Mouse (Mus musculus) heart, postnatal 25 days (tissue): ENCODE measurements around the gene Ubqln1. TPM values are rescaled to one million over a fixed set of nuclear protein-coding genes. Genes with fewer than 3 reads are reported as not detected.
"Not testable (repeated sequence)": the region's sequence is repeated elsewhere in the genome, so short reads cannot be mapped to it uniquely, and the experiment has no call there.

Source experiments
- DNase-seq: peaks from one replicate; pipeline ENCODE4 v3.0.0; 2022; ENCODE audit warnings: low spot score
- intact Hi-C: fragments of 180-260 bp; cut with DNase I; formaldehyde crosslinking; loops from one replicate; pipeline ENCODE4 v1.15.1; 2025
- total RNA-seq, 2 experiments: library from RNA; stranded (reverse); gene quantifications; 2 replicates each; pipeline ENCODE4 v1.2.3; 2021

The Ubqln1 gene
- total RNA-seq, 2 experiments from 2014 or later = 48.2 to 50.2 TPM

DNA sequence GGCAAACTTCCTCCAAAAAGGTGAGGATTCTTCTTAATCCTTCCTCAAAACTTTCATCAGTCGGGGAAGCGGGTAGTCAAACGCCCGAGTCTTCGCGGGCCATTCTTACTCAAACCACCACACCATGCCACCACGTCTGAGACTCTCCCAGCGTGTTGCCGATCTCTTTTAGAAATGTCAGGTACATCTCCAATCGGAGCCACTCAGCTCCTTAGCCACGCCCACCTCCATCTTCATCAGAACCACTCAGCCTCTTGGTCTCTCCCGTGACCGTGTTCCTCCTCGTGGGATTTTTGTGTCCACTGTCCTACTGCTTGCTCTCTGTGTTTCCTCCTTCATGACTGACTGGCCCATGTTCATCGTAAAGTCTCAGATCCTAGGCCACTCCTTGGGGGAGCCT lies 54.7 kb downstream of the Ubqln1 start:
- intact Hi-C loops = no loop called here
- DNase-seq = no peak

DNA sequence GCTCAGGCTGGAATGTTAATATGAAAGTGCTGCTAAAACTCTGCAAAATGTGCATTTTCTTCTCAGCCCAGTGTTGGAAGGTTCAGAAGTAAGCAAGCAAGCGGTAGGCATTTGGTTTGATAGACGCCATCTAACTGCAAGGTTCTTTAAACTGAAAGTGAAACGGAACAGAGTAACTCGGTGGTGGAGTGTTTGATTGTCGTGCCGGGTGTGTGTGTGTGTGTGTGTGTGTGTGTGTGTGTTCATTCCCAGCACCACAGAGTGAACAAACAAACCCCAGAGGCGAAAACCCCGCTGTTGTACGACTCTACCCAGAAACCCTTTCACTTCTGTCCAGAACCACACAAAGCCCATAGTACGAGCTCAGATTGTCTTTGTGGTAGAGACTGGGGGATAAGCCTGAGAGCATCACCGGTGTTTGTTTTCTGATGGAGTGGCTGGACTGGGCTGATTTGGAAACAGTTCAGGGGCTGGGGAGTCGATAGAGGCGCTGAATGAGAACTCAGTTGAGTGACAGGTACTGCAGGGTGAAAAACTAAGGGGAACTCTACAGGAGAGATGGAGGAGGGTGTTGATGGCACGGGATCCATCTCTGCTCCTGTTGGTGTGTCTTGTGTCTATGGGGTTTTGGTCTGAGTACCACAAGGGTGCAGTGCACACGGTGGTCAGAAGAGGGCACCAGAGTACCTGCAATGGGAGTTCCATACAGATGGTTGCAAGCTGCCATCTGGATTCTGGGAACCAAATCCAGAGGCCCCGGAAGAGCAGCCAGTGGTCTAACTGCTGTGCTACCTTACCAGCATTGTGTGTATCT lies 57.1 kb downstream of the Ubqln1 start:
- DNase-seq = peak; percentile 60
- intact Hi-C loops = loop anchor here (2.0 to 5.0 kb wide), 4 partner anchors 59 to 429 kb away; partner anchors contain the start of gene Ubqln1

- intact Hi-C loops = loop anchor here (2.0 to 5.0 kb wide), 4 partner anchors 60 to 430 kb away; partner anchors contain the start of gene Ubqln1
- peak; percentile 84 for DNase-seq
These were observed 57.9 kb downstream of the Ubqln1 start, which contains the start of gene Idnk for GRCm38 (mm10) chr13:58157447-58158098. Idnk (plus strand) TSS chr13:58157649.

DNA sequence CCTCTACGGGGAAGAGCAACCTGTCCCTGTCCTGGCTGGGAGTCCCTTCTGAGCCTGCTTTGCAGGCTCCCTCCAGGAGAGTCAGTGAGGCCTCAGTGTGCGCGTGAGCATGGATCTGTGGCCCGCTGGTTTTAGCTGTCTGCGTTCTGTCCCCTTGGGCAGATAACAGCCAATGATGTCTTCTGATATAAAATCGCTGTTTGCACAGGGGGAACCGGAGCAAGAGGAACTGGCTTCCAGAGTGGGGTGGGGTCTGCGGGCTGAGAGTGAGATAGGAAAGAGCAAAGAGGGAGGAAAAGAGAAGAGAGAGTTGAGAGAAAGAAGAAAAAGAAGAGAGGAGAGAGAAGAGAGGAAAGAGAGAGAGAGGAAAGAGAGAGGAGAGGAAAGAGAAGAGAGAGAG lies 58.4 kb downstream of the Ubqln1 start:
- intact Hi-C loops = loop anchor here (5.0 kb wide), 2 partner anchors 60 to 430 kb away; partner anchors contain the start of gene Ubqln1

GRCm38 (mm10) chr13:58156031-58156430 lies 59.4 kb downstream of the Ubqln1 start:
- intact Hi-C loops = loop anchor here (5.0 kb wide), 2 partner anchors 61 to 431 kb away; partner anchors contain the start of gene Ubqln1

More for the DNA sequence above, 58.4 kb downstream of the Ubqln1 start:
- DNase-seq = no peak

GRCm38 (mm10) chr13:58150442-58150841 lies 65.0 kb downstream of the Ubqln1 start:
- intact Hi-C loops = no loop called here
- DNase-seq = no peak

More at GRCm38 (mm10) chr13:58156031-58156430, 59.4 kb downstream of the Ubqln1 start:
- no peak for DNase-seq

GRCm38 (mm10) chr13:58149629-58150028 lies 65.8 kb downstream of the Ubqln1 start:
- intact Hi-C loops = no loop called here
- no peak for DNase-seq

DNA sequence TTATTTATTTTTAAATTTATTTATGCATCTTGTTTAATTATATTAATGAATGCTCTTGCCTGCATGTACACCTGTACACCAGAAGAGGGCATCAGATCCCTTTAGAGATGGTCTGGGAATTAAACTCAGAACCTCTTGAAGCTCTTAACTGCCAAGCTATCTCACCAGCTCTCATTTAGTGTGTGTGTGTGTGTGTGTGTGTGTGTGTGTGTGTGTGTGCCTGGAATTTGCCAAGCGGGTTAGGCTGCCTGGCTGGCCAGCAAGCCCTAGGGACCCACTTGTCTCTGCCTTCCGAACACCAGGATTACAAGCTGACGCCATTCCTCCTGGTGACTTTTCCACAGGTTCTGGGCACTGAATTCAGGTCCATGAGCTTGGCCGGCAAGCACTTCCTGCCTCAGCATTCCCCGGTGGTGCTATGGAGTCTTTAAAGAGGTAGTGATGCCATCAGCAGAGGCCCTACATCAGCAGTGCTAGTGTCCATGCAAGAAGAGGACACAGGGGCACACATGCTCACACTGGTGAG lies 66.4 kb downstream of the Ubqln1 start:
- intact Hi-C loops = no loop called here

GRCm38 (mm10) chr13:58148256-58148831 lies 67.1 kb downstream of the Ubqln1 start:
- peak; percentile 10 for DNase-seq
- intact Hi-C loops = no loop called here

More for the DNA sequence above, 66.4 kb downstream of the Ubqln1 start:
- DNase-seq = no peak

DNA sequence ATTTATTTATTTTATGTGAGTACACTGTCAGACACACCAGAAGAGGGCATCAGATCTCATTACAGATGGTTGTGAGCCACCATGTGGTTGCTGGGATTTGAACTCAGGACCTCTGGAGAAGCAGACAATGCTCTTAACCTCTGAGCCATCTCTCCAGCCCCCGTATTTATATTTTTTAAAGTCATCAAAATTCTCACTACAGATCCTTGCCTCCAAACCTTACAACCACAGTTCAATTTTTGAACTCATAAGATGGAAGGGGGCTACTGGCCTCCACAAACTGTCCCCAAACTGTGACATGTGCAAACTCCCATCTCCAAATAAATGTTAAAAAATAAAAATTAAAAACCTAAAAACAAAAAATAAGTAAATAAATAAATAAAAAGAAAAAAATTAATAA lies 67.7 kb downstream of the Ubqln1 start:
- intact Hi-C loops = no loop called here
- no peak for DNase-seq

- intact Hi-C loops, DNase-seq: not testable (repeated sequence)
These were observed 68.8 kb downstream of the Ubqln1 start for GRCm38 (mm10) chr13:58146603-58147002.

GRCm38 (mm10) chr13:58131692-58132091 lies 83.8 kb downstream of the Ubqln1 start:
- intact Hi-C loops = no loop called here

DNA sequence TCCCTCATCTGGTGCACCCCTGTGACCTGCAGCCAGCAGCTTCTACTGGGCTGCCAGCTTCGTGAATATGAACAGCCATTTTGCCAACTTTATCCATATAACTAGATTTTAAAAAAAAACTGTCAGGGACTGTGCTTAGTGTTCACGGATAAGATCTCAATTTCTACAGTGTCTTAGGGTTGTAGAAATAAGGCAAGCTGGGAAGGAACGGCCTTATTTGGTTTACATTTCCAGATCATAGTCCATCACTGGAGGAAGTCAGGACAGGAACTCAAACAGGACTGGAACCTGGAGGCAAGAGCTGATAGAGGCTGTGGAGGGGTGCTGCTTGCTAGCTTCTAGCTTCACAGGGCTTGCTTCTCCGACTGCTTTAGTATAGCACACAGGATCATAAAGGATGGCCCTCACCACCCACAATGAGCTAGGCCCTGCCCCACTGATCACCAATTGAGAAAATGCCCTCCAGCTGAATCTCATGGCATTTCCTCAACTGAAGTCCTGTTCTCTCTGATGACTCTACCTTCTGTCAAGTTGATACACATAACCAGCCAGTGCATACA lies 85.7 kb downstream of the Ubqln1 start:
- no peak for DNase-seq
- intact Hi-C loops = loop anchor here (5.0 to 10.0 kb wide), 2 partner anchors 88 to 255 kb away; partner anchors contain the start of genes 2210016F16Rik and Ubqln1

More at GRCm38 (mm10) chr13:58131692-58132091, 83.8 kb downstream of the Ubqln1 start:
- no peak for DNase-seq

DNA sequence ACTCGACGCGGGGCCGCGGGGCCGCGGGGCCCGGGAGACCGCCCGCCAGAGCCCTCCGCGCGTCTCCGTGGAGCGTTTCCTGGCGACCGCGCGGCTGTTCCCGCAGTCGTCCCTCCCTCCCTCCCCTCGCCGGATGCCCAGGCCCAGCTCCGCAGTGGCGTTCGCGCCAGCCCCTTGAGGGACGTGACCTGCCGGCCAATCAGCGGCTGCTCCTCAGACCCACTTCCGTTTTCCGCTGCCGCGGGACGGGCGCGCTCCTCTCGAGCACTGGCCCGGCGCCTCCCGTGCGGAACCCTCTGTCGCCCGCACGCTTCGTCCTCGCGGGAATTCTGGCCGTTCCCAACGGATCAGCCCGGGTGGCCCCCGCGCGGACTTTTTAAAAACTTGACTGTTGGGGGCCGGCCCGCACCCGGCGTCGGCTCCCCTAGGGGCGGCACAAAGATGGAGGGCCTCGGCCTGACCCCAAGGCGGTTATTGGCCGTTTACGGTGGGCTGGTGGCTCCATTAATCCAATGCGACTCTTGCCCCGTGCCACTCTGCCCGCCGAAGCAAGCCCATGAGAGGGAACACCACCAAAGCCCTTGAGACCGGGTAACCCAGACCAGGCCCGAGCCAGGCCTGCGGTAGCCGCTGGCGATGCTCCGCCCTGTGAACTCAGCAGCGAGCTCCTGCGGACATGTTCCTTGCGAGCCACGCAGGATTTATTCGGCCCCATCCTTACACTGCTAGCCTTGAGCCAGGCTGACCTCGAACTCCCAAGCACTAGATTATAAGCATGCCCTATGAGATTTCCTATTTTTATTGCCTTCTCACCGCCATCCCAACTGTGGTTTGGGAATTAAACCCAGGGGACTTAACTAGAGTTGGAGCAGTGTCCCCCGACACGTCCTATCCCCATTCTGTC lies 86.4 kb downstream of the Ubqln1 start:
- intact Hi-C loops = loop anchor here (5.0 to 10.0 kb wide), 2 partner anchors 88 to 256 kb away; partner anchors contain the start of genes 2210016F16Rik and Ubqln1
- peak; percentile 95 for DNase-seq

DNA sequence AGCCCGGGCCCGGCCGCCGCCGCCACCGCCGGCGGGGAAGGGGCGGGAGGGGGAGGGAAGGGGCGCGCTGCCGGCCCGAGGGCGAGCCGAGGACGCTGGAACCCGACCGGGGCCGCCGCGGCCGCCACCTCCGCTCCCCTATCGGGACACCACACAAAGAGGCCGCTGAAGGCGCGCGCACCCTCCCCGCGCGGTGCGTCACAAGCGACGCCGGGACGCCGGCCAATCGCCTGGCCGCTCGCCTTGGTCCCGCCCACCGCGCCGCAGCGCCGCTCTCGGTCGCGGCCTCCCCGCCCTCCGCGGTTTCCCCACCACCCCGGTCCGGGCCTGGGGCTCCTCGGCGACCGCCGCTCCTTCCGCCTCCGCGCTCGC lies 87.1 kb downstream of the Ubqln1 start, which contains the start of gene Hnrnpa0:
TSS of gene Hnrnpa0 (minus strand) at position 161 of the 372 bp plus-strand sequence.
- intact Hi-C loops = loop anchor here (5.0 to 10.0 kb wide), 2 partner anchors 89 to 256 kb away; partner anchors contain the start of genes 2210016F16Rik and Ubqln1
- peak; percentile 87 for DNase-seq

DNA sequence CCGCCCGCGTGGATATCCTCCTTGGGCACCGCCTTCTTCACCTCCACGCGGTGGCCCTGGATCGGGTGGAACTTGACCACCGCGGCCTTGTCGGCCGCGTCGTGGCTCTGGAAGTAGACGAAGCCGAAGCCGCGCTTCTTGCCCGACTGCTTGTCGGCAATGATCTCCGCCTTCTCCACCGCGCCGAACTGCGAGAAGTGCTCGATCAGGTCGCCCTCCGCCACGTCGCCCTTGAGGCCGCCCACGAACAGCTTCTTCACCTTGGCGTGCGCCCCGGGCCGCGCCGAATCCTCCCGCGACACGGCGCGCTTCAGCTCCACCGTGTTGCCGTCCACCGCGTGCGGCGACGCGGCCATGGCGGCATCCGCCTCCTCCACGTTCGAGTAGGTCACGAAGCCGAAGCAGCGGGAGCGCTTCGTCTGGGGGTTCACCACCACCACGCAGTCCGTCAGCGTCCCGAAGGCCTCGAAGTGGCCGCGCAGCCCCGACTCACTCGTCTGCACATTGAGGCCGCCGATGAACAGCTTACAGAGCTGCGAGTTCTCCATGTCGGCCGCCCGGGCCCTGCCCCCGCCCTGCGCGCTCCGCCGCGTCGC lies 87.6 kb downstream of the Ubqln1 start:
- DNase-seq = peak; percentile 33
- intact Hi-C loops = loop anchor here (5.0 to 10.0 kb wide), 2 partner anchors 89 to 257 kb away; partner anchors contain the start of genes 2210016F16Rik and Ubqln1

DNA sequence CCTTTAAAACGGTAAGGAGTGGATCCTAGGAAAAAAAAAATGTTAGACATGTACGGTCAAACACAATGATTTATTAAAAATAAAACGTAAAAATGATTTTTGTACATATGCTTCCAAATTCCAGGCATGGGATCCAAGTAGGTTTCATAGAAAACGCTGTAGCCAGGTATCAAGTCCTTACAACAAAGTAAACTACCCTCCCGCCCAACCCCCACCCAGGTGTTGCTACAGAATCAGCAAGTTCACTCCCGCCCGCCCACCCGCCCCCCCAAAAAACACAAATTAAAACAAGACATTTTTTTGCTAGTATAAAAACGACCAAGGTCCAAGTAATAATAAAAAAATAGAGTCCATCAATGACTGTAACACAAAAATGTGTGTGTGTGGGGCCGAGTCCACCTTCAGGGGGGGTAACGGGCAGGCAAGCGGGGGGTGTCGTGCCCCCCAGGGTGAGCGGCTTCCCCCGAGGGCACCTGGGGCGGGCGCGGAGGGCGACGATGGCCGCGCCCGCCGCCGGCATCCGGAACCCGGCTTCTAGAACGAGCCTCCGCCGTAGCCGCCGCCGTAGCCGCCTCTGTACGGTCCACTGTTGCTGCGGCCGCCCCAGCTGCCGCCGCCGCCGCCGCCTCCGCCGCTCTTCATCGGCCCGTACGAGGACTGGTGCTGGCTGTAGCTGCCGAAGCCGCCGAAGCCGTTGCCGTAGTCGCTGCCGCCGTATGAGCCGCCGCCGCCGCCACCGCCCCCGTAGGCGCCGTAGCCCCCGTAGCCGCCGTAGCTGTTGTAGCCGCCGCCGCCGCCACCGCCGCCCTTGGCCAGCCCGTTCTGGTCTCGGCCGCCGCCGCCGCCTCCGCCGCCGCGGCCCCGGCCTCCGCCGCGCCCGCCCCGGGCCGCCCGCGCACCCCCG lies 88.3 kb downstream of the Ubqln1 start:
- no peak for DNase-seq
- intact Hi-C loops = loop anchor here (5.0 to 10.0 kb wide), 2 partner anchors 90 to 258 kb away; partner anchors contain the start of genes 2210016F16Rik and Ubqln1
